Mouse (Mus musculus) cerebellum, adult 18-20 months (tissue): ENCODE measurements around the gene Pitpnm2.

ENCODE experiments used
- DNase-seq, 2 experiments: peaks; one replicate each; pipeline ENCODE4 v3.0.0; 2021

Pitpnm2 gene

GRCm38 (mm10) chr5:124173012-124173985 is 76.3 kb downstream of the Pitpnm2 start:
- DNase-seq: peak; percentile 93 to 94

- DNase-seq: no peak
Measured at GRCm38 (mm10) chr5:124172246-124172645, 77.3 kb downstream of the Pitpnm2 start.

GRCm38 (mm10) chr5:124171781-124172180 is 77.8 kb downstream of the Pitpnm2 start:
- peak in 1 of 2 experiments; percentile 38 for DNase-seq

- no peak for DNase-seq
Measured at GRCm38 (mm10) chr5:124169224-124169621, 80.3 kb downstream of the Pitpnm2 start.

- no peak for DNase-seq
Measured at GRCm38 (mm10) chr5:124168428-124169223, 80.9 kb downstream of the Pitpnm2 start.

- DNase-seq: no peak
Measured at GRCm38 (mm10) chr5:124167621-124168020, 81.9 kb downstream of the Pitpnm2 start.

- DNase-seq: peak; percentile 73 to 78
Measured at GRCm38 (mm10) chr5:124166741-124167140, 82.8 kb downstream of the Pitpnm2 start.

- DNase-seq: no peak
Measured at GRCm38 (mm10) chr5:124165622-124166570, 83.7 kb downstream of the Pitpnm2 start.

- DNase-seq: no peak
Measured at GRCm38 (mm10) chr5:124163445-124163844, 86.1 kb downstream of the Pitpnm2 start.

GRCm38 (mm10) chr5:124162577-124162976 is 87.0 kb downstream of the Pitpnm2 start:
- peak; percentile 75 to 76 for DNase-seq

GRCm38 (mm10) chr5:124161831-124162230 is 87.7 kb downstream of the Pitpnm2 start:
- no peak for DNase-seq

- no peak for DNase-seq
Measured at GRCm38 (mm10) chr5:124159453-124159852, 90.1 kb downstream of the Pitpnm2 start.

GRCm38 (mm10) chr5:124158305-124158704 is 91.3 kb downstream of the Pitpnm2 start:
- DNase-seq: peak in 1 of 2 experiments; percentile 44

- DNase-seq: no peak
Measured at GRCm38 (mm10) chr5:124155943-124156342, 93.6 kb downstream of the Pitpnm2 start.

GRCm38 (mm10) chr5:124152734-124153133 is 96.8 kb downstream of the Pitpnm2 start:
- no peak for DNase-seq

GRCm38 (mm10) chr5:124150895-124151294 is 98.7 kb downstream of the Pitpnm2 start:
- no peak for DNase-seq

GRCm38 (mm10) chr5:124149028-124149427 is 100.5 kb downstream of the Pitpnm2 start:
- no peak for DNase-seq

- no peak for DNase-seq
Measured at GRCm38 (mm10) chr5:124138066-124138465, 111.5 kb downstream of the Pitpnm2 start.

- DNase-seq: no peak
Measured at GRCm38 (mm10) chr5:124134261-124134660, 115.3 kb downstream of the Pitpnm2 start.

GRCm38 (mm10) chr5:124125093-124125492 is 124.5 kb downstream of the Pitpnm2 start:
- DNase-seq: no peak

GRCm38 (mm10) chr5:124122357-124122756 is 127.2 kb downstream of the Pitpnm2 start:
- no peak for DNase-seq

- DNase-seq: no peak
Measured at GRCm38 (mm10) chr5:124119204-124119603, 130.4 kb downstream of the Pitpnm2 start.
